Mouse (Mus musculus) liver, adult 2 months (tissue): Measurements from ENCODE around the gene Slc41a2.

Experiments used
- CTCF ChIP-seq: fragments of 200-500 bp; IDR thresholded peaks from 2 replicates; pipeline ENCODE4 v1.5.1; 2011; ENCODE audit warnings: low read depth, low read length, control low read depth
- POLR2A ChIP-seq: fragments of 200-500 bp; IDR thresholded peaks from 2 replicates; pipeline ENCODE4 v1.6.1; 2011; ENCODE audit warnings: low read length, control low read depth; ENCODE audit not compliant: insufficient read depth; ENCODE audit errors: extremely low read depth

DNA sequence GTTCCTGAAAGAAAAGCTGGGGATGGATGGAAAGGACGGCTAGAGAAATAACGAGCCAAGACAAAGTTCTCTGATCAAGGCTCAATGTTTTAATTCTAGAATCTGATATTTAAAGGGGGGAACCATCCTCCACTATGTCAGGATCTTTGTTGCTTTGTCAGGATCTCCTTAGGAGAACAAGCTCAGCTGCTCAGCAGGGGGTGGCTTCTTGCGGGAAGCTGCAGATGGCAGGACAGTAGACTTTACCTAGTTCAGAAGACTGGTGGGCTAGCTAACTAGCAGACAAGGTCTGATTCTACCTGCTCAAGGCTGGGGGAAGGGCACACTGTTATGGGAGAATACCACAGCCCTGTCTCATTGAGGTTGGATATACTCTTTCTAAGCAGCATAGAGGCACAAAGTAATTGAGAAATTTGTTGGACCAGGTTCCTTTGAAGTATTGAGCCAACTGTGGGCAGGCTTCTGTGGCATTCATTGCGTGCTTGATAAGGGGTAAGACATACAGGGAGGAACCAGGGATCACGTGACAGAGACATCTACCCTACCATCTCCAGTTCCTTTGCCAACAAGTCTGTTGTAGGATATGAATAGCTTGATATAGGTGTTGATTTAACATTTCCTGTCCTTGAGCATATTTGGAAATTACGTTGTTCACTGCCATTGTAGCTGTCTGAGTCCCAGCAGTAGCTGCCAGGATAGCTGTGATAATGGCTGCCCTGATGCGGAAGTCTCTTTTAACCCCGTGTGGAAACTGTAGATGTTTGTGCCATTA lies 39.4 kb upstream of the Slc41a2 start:
- no peak for TF ChIP-seq POLR2A
- no peak for TF ChIP-seq CTCF
